Mouse (Mus musculus) embryonic fibroblast, embryonic 13.5 days (primary cell): ENCODE measurements at regions not wholly inside any gene's neighbourhood (a gene's known extent, or its start where the extent isn't known, plus 50 kb on each side); places are given as distances from the start of the nearest gene placed in this dataset.

Experiments used
- H3K27ac ChIP-seq: 2 replicates; pipeline ENCODE4 v1.5.1; 2012; ENCODE audit warnings: low read length, control low read depth, inconsistent platforms; ENCODE audit not compliant: insufficient read depth
- H3K4me1 ChIP-seq: 2 replicates; pipeline ENCODE4 v1.6.1; 2011; ENCODE audit warnings: low read length; ENCODE audit not compliant: control insufficient read depth, insufficient read depth
- H3K4me3 ChIP-seq: 2 replicates; pipeline ENCODE4 v1.5.1; 2011; ENCODE audit warnings: mild to moderate bottlenecking, control low read depth, low read length; ENCODE audit not compliant: insufficient read depth
- CTCF ChIP-seq: IDR thresholded peaks from 2 replicates; pipeline ENCODE4 v1.5.1; 2011; ENCODE audit warnings: mild to moderate bottlenecking, control low read depth, low read length, moderate library complexity, borderline replicate concordance; ENCODE audit not compliant: insufficient read depth
- POLR2A ChIP-seq: IDR thresholded peaks from 2 replicates; pipeline ENCODE4 v1.6.1; 2011; ENCODE audit warnings: low read depth, mild to moderate bottlenecking, control low read depth, low read length, moderate library complexity

- H3K4me1 ChIP-seq: no peaks in the 10 kb centered on the region
- TF ChIP-seq POLR2A (no peak), CTCF (no peak)
- no peak overlapping the region for H3K4me3 ChIP-seq
- H3K27ac ChIP-seq: no peak overlapping the region
Observed at GRCm38 (mm10) chr12:15741219-15741618, 75.5 kb downstream of the Trib2 start.

GRCm38 (mm10) chr12:15738989-15739388 is 77.7 kb downstream of the Trib2 start:
- Histone ChIP-seq H3K27ac (no peak overlapping the region), H3K4me1 (no peaks in the 10 kb centered on the region)

GRCm38 (mm10) chr12:15731261-15731660 is 85.5 kb downstream of the Trib2 start:
- no peak overlapping the region for H3K4me3 ChIP-seq
- no peak overlapping the region for H3K27ac ChIP-seq
- H3K4me1 ChIP-seq: no peaks in the 10 kb centered on the region
- TF ChIP-seq POLR2A (no peak), CTCF (no peak)

More at GRCm38 (mm10) chr12:15738989-15739388, 77.7 kb downstream of the Trib2 start:
- TF ChIP-seq POLR2A: no peak
- no peak for TF ChIP-seq CTCF
- no peak overlapping the region for H3K4me3 ChIP-seq

GRCm38 (mm10) chr12:15729696-15730095 is 87.0 kb downstream of the Trib2 start:
- no peaks in the 10 kb centered on the region for H3K4me1 ChIP-seq
- no peak overlapping the region for H3K4me3 ChIP-seq
- TF ChIP-seq CTCF: no peak
- TF ChIP-seq POLR2A: no peak
- peak overlapping the region; percentile 40 for H3K27ac ChIP-seq

GRCm38 (mm10) chr12:15723529-15723928 is 93.2 kb downstream of the Trib2 start:
- TF ChIP-seq POLR2A (no peak), CTCF (no peak)
- H3K4me3 ChIP-seq: no peak overlapping the region
- H3K27ac ChIP-seq: no peak overlapping the region
- no peaks in the 10 kb centered on the region for H3K4me1 ChIP-seq

GRCm38 (mm10) chr12:15722161-15722560 is 94.6 kb downstream of the Trib2 start:
- H3K4me1 ChIP-seq: no peaks in the 10 kb centered on the region
- TF ChIP-seq POLR2A: no peak
- no peak for TF ChIP-seq CTCF
- H3K27ac ChIP-seq: no peak overlapping the region
- no peak overlapping the region for H3K4me3 ChIP-seq

- no peak for TF ChIP-seq CTCF
- no peak for TF ChIP-seq POLR2A
- no peak overlapping the region for H3K27ac ChIP-seq
- H3K4me1 ChIP-seq: no peaks in the 10 kb centered on the region
- no peak overlapping the region for H3K4me3 ChIP-seq
Observed at GRCm38 (mm10) chr12:15720171-15720570, 96.6 kb downstream of the Trib2 start.

GRCm38 (mm10) chr12:15718827-15719226 is 97.9 kb downstream of the Trib2 start:
- TF ChIP-seq POLR2A (no peak), CTCF (no peak)
- H3K4me1 ChIP-seq: no peaks in the 10 kb centered on the region
- H3K27ac ChIP-seq: no peak overlapping the region
- H3K4me3 ChIP-seq: no peak overlapping the region

- H3K4me1 ChIP-seq: no peaks in the 10 kb centered on the region
- TF ChIP-seq POLR2A (no peak), CTCF (no peak)
Observed at GRCm38 (mm10) chr12:15717989-15718388, 98.7 kb downstream of the Trib2 start.

GRCm38 (mm10) chr12:15717342-15717741 is 99.4 kb downstream of the Trib2 start:
- peak overlapping the region; percentile 75 for H3K27ac ChIP-seq
- H3K4me1 ChIP-seq: no peaks in the 10 kb centered on the region
- H3K4me3 ChIP-seq: no peak overlapping the region
- no peak for TF ChIP-seq CTCF
- TF ChIP-seq POLR2A: no peak

More at GRCm38 (mm10) chr12:15717989-15718388, 98.7 kb downstream of the Trib2 start:
- H3K4me3 ChIP-seq: no peak overlapping the region
- H3K27ac ChIP-seq: peak overlapping the region; percentile 75

GRCm38 (mm10) chr12:15713623-15714022 is 103.1 kb downstream of the Trib2 start:
- TF ChIP-seq POLR2A (no peak), CTCF (no peak)
- Histone ChIP-seq H3K4me1 (no peaks in the 10 kb centered on the region), H3K27ac (no peak overlapping the region), H3K4me3 (no peak overlapping the region)
